Mouse (Mus musculus) liver, postnatal 0 days (tissue): Measurements from ENCODE around the gene Rorb.

Source experiments
- CTCF ChIP-seq: sonication (generic); IDR thresholded peaks from 2 replicates; pipeline ENCODE4 v1.5.1; 2016; ENCODE audit warnings: antibody characterized with exemption, low read depth
- EP300 ChIP-seq: IDR thresholded peaks from 2 replicates; pipeline ENCODE4 v1.6.1; 2016; ENCODE audit warnings: antibody characterized with exemption, low read depth, mild to moderate bottlenecking

- no peak for TF ChIP-seq CTCF
- no peak for TF ChIP-seq EP300
Measured at GRCm38 (mm10) chr19:18997711-18998110, 113.3 kb downstream of the Rorb start.
